Mouse (Mus musculus) G1E (cell line): ENCODE results near the gene Cux1.

Experiments used
- CTCF ChIP-seq: IDR thresholded peaks from 2 replicates; pipeline ENCODE4 v1.5.1; 2012; ENCODE audit warnings: low read depth, low read length, inconsistent platforms, mixed read lengths
- POLR2AphosphoS5 ChIP-seq: IDR thresholded peaks from 2 replicates; pipeline ENCODE4 v1.6.1; 2012; ENCODE audit warnings: low read depth, low read length, inconsistent platforms; ENCODE audit not compliant: insufficient replicate concordance
- TAL1 ChIP-seq: conservative IDR thresholded peaks from 2 replicates; pipeline ENCODE4 v1.6.1; 2012; ENCODE audit warnings: low read depth, low read length, inconsistent platforms, mixed read lengths

DNA sequence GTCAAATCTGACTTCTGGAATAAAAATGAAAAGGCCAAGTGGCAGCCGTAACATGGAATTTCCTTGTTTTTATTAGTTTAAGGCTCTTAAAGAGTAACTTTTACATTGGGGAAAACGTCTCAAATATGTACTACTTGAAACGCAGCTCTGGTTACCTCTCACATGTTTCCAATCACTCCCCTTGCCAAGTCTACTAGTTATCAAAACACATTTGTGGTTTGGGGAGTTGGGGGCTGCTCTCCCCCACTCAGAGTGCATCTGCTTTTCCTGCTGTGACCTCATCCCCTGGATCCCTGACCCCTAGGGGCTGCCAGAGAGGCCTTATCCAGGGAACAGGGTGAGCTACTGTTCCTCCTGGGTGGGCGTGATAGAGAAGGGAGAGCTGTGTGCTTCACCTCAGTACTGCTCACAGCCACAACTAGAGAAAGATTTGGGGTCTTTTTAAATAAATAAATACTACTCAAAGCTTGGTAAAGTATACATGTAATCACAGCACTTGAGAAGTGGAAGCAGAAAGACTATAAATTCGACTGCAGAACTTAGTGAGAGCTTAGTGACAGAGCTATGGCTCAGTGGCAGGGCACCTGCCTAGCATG is 64.7 kb downstream of the Cux1 start:
- TF ChIP-seq CTCF (no peak), POLR2AphosphoS5 (no peak), TAL1 (no peak)
